Mouse (Mus musculus) limb, embryonic 11.5 days (tissue): Measurements from ENCODE around the gene Slc35a5. TPM values are rescaled to one million over a fixed set of nuclear protein-coding genes. Genes with fewer than 3 reads are reported as not detected.

ENCODE experiments used
- ATAC-seq: fragments of 200-750 bp; cut with Nextera tagmentation; 2 replicates; pipeline ENCODE4 v1.8.0; 2017; ENCODE audit warnings: low read depth; ENCODE audit not compliant: insufficient number of reproducible peaks, low FRiP score, low TSS enrichment
- DNase-seq: peaks from one replicate; pipeline ENCODE4 v3.0.0-alpha.2; 2015; ENCODE audit warnings: low spot score
- H3K27ac ChIP-seq: fragments of 300-500 bp; sonication (generic); replicated peaks from 2 replicates; pipeline ENCODE4 v1.5.1; 2014; ENCODE audit warnings: low read depth, mild to moderate bottlenecking, low read length
- H3K27me3 ChIP-seq: fragments of 300-500 bp; sonication (generic); 2 replicates; pipeline ENCODE4 v1.6.1; 2014; ENCODE audit warnings: mild to moderate bottlenecking, low read length, mixed read lengths; ENCODE audit not compliant: control insufficient read depth, insufficient read depth
- H3K36me3 ChIP-seq: fragments of 300-500 bp; sonication (generic); 2 replicates; pipeline ENCODE4 v1.6.1; 2014; ENCODE audit warnings: mild to moderate bottlenecking, low read length, moderate library complexity, mixed read lengths; ENCODE audit not compliant: control insufficient read depth, insufficient read depth
- H3K4me1 ChIP-seq: fragments of 300-500 bp; sonication (generic); 2 replicates; pipeline ENCODE4 v1.6.1; 2014; ENCODE audit warnings: low read length, mixed read lengths; ENCODE audit not compliant: control insufficient read depth, insufficient read depth
- H3K4me2 ChIP-seq: fragments of 300-500 bp; sonication (generic); 2 replicates; pipeline ENCODE4 v1.6.1; 2014; ENCODE audit warnings: low read depth, mild to moderate bottlenecking, moderate library complexity; ENCODE audit not compliant: severe bottlenecking
- H3K4me3 ChIP-seq: fragments of 300-500 bp; sonication (generic); 2 replicates; pipeline ENCODE4 v1.5.1; 2014; ENCODE audit warnings: low read depth, low read length
- H3K9ac ChIP-seq: fragments of 300-500 bp; sonication (generic); 2 replicates; pipeline ENCODE4 v1.6.1; 2014; ENCODE audit warnings: mild to moderate bottlenecking, low read length
- H3K9me3 ChIP-seq: fragments of 300-500 bp; sonication (generic); 2 replicates; pipeline ENCODE4 v1.6.1; 2016; ENCODE audit warnings: low read length; ENCODE audit not compliant: control insufficient read depth
- WGBS: fragments of 180-500 bp; shearing (Covaris S2); extraction: QIAGEN DNeasy Blood & Tissue Kit; methylation state at CpG from one replicate; pipeline ENCODE4 v1.1.7; 2014; 5-methylcytosine and 5-hydroxymethylcytosine counted together
- polyA plus RNA-seq: library from polyadenylated mRNA; unstranded; fragments of >200 nt; fragmentation: Nextera tagmentation; extraction: Ambion mirVana; gene quantifications from 2 replicates; pipeline ENCODE4 v1.2.1, GENCODE M21; 2014

The Slc35a5 gene
- polyA plus RNA-seq, 1 experiment from 2014 or later, result 11.1 TPM

- no peak overlapping the region for H3K4me2 ChIP-seq
- no peak overlapping the region for H3K4me3 ChIP-seq
- H3K4me1 ChIP-seq, result 0 out of 2 replicates have a peak, but pooled peaks cover 7% of the 10 kb centered on the region
- ATAC-seq, result no peak
- H3K27me3 ChIP-seq, result no peaks in the 10 kb centered on the region
- 86% methylated on average over 3 of the region's 3 CpGs for WGBS
- no peaks in the 10 kb centered on the region for H3K36me3 ChIP-seq
- no peak for DNase-seq
- H3K9ac ChIP-seq, result no peak overlapping the region
- no peak overlapping the region for H3K27ac ChIP-seq
- no peaks in the 10 kb centered on the region for H3K9me3 ChIP-seq
These were observed 57.6 kb downstream of the Slc35a5 start for GRCm38 (mm10) chr16:45100892-45101291.

- 50% methylated on average over 6 of the region's 6 CpGs for WGBS
- Histone ChIP-seq H3K27me3 (no peaks in the 10 kb centered on the region), H3K9ac (no peak overlapping the region), H3K27ac (no peak overlapping the region), H3K4me1 (0 out of 2 replicates have a peak, but pooled peaks cover 10% of the 10 kb centered on the region), H3K4me3 (no peak overlapping the region), H3K36me3 (no peaks in the 10 kb centered on the region), H3K9me3 (no peaks in the 10 kb centered on the region), H3K4me2 (no peak overlapping the region; the same call in 1 of the 2 replicates)
- DNase-seq (no peak), ATAC-seq (no peak)
These were observed 59.7 kb downstream of the Slc35a5 start for GRCm38 (mm10) chr16:45098886-45099210.

- WGBS, result 53% methylated on average over 10 of the region's 10 CpGs
- H3K4me3 ChIP-seq, result no peak overlapping the region
These were observed 60.2 kb downstream of the Slc35a5 start for GRCm38 (mm10) chr16:45098186-45098885.

GRCm38 (mm10) chr16:45097467-45097866, 61.0 kb downstream of the Slc35a5 start:
- H3K27ac ChIP-seq, result no peak overlapping the region
- H3K36me3 ChIP-seq, result no peaks in the 10 kb centered on the region
- DNase-seq (no peak), ATAC-seq (no peak)
- no peak overlapping the region for H3K4me2 ChIP-seq
- no peaks in the 10 kb centered on the region for H3K9me3 ChIP-seq
- H3K4me3 ChIP-seq, result no peak overlapping the region
- 94% methylated on average over 2 of the region's 2 CpGs for WGBS
- H3K4me1 ChIP-seq, result 0 out of 2 replicates have a peak, but pooled peaks cover 10% of the 10 kb centered on the region
- H3K9ac ChIP-seq, result no peak overlapping the region
- H3K27me3 ChIP-seq, result no peaks in the 10 kb centered on the region

More at GRCm38 (mm10) chr16:45098186-45098885, 60.2 kb downstream of the Slc35a5 start:
- no peak for DNase-seq
- Histone ChIP-seq H3K4me1 (0 out of 2 replicates have a peak, but pooled peaks cover 10% of the 10 kb centered on the region), H3K27ac (no peak overlapping the region), H3K4me2 (no peak overlapping the region; the same call in 1 of the 2 replicates), H3K36me3 (no peaks in the 10 kb centered on the region), H3K9me3 (no peaks in the 10 kb centered on the region), H3K27me3 (no peaks in the 10 kb centered on the region), H3K9ac (no peak overlapping the region)
- ATAC-seq, result no peak

DNA sequence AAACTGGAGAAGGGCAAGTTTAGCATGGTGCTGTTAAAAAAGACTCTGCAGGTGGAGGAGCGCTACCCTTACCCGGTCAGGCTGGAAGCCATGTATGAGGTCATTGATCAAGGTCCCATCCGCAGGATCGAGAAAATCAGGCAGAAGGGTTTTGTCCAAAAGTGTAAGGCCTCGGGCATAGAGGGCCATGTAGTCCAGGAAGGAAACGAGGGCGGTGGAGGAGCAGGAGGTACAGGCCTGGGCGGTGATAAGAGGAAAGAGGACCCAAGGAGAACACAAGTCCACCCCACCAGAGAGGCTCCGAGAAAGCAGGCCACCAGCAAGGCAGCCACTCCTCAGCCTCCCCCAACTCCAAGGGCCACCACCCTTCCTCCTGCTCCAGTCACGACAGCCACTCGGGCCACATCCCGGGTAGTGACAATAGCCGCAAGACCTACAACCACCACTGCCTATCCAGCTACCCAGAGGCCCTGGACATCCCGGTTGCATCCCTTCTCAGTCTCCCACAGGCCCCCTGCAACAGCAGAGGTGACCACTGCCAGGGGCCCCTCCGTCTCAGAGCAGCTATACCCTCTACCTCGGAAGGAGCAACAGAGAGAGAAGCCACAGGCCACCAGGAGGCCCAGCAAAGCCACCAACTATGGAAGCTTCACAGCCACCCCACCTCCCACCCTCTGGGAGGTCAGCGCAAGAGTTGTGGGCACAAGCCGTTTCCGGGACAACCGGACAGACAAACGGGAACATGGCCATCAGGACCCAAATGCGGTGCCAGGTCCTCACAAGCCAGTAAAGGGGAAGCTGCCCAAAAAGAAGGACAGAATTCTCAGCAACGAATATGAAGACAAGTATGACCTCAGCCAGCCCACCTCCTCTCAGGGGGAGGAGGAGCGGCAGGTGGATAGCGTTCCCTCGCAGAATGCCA, 62.7 kb downstream of the Slc35a5 start:
- Histone ChIP-seq H3K36me3 (no peaks in the 10 kb centered on the region), H3K9ac (no peak overlapping the region), H3K9me3 (no peaks in the 10 kb centered on the region), H3K4me1 (0 out of 2 replicates have a peak, but pooled peaks cover 10% of the 10 kb centered on the region), H3K27me3 (no peaks in the 10 kb centered on the region), H3K4me2 (no peak overlapping the region), H3K27ac (no peak overlapping the region), H3K4me3 (no peak overlapping the region)
- 95% methylated on average over 26 of the region's 26 CpGs for WGBS
- no peak for DNase-seq
- ATAC-seq, result no peak

- 88% methylated on average over 13 of the region's 13 CpGs for WGBS
- no peak overlapping the region for H3K27ac ChIP-seq
- no peak for DNase-seq
- H3K4me2 ChIP-seq, result peak overlapping the region; percentile 83
- no peaks in the 10 kb centered on the region for H3K36me3 ChIP-seq
- H3K27me3 ChIP-seq, result no peaks in the 10 kb centered on the region
- H3K9me3 ChIP-seq, result no peaks in the 10 kb centered on the region
- H3K4me1 ChIP-seq, result 0 out of 2 replicates have a peak, but pooled peaks cover 10% of the 10 kb centered on the region
- no peak for ATAC-seq
- H3K9ac ChIP-seq, result no peak overlapping the region
- peak overlapping the region; percentile 47; the same call in 1 of the 2 replicates for H3K4me3 ChIP-seq
These were observed 63.5 kb downstream of the Slc35a5 start for GRCm38 (mm10) chr16:45095030-45095429.

- WGBS, result 2% methylated on average over 9 of the region's 9 CpGs
- Histone ChIP-seq H3K4me3 (peak overlapping the region; percentile 47), H3K27me3 (no peaks in the 10 kb centered on the region), H3K9me3 (no peaks in the 10 kb centered on the region), H3K27ac (peak overlapping the region; percentile 72), H3K36me3 (no peaks in the 10 kb centered on the region), H3K4me2 (peak overlapping the region; percentile 83), H3K9ac (peak overlapping the region; percentile 86), H3K4me1 (0 out of 2 replicates have a peak, but pooled peaks cover 10% of the 10 kb centered on the region)
- DNase-seq (peak; percentile 52), ATAC-seq (peak; percentile 18; the same call in 1 of the 2 replicates)
These were observed 64.3 kb downstream of the Slc35a5 start for GRCm38 (mm10) chr16:45094136-45094756.
